Mouse (Mus musculus) heart, postnatal 0 days (tissue): ENCODE measurements around the gene Rmdn2.
A peak's percentile ranks its signal among the peaks of the same experiment; 100 is the strongest.

Source experiments
- CTCF ChIP-seq: IDR thresholded peaks from 2 replicates; pipeline ENCODE4 v1.5.1; 2016; ENCODE audit warnings: antibody characterized with exemption, control low read depth, low read depth
- EP300 ChIP-seq: IDR thresholded peaks from 2 replicates; pipeline ENCODE4 v1.6.1; 2016; ENCODE audit warnings: antibody characterized with exemption, low read depth

DNA sequence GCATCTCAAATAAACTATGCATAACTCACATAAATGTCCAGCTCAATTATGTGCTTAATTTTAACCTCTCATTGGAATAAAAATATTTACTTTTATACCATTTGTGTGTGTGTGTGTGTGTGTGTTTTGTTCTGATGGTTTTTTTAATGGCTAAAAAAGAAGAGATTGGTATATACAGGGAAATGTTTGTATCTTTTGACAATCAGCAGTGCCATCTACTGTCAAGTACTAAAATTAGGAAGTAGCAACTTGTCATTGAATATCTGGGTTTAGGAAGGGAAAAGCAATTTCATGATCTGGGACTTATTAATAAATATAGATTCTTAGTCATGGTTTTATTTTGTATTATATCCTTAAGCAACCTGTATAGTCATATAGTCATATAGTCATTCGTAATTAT lies 43.3 kb upstream of the Rmdn2 start:
- peak; percentile 40 for TF ChIP-seq CTCF
- no peak for TF ChIP-seq EP300
